In genomic region chr7:141558329-141558776, GRCm38 (mm10) we compare ENCODE assay signal across 15 mouse cellular contexts. TPM values are rescaled to one million over a fixed set of nuclear protein-coding genes. Genes with fewer than 3 reads are reported as not detected.
DNase-seq lines count a peak whose midpoint lies in the region; ATAC-seq and TF ChIP-seq lines count a peak whose summit lies in the region.
"Had no signal": no experiment of that assay in that cellular context is flagged by ENCODE, and none has a peak within 500 bp of the region (broad histone marks: within the 10 kb centered on the region; RNA-seq: fewer than 3 reads in every experiment).

No protein-coding gene starts in this region.

- H3K9me3 ChIP-seq in lung, embryonic 14.5 days (ENCODE audit: low read depth, low read length): no peaks in the 10 kb centered on the region
- no peaks in the 10 kb centered on the region for H3K9me3 ChIP-seq in liver, embryonic 15.5 days (replicated peaks)
- H3K9me3 ChIP-seq: forebrain, embryonic 10.5 days; hindbrain, embryonic 12.5 days had no signal

- H3K27me3 ChIP-seq in lung, embryonic 14.5 days (ENCODE audit: insufficient read depth, low read length): no peaks in the 10 kb centered on the region
- H3K27me3 ChIP-seq in liver, embryonic 15.5 days: no peaks in the 10 kb centered on the region
- H3K27me3 ChIP-seq: hindbrain, embryonic 12.5 days had no signal

- ATAC-seq in lung, embryonic 14.5 days (ENCODE audit: insufficient read depth): no peak
- ATAC-seq in liver, embryonic 15.5 days (ENCODE audit: insufficient read depth): peak; percentile 65

- WGBS in lung, embryonic 14.5 days: 52% methylated on average over 4 of the region's 4 CpGs
- 15% methylated on average over 4 of the region's 4 CpGs for WGBS in liver, embryonic 15.5 days (ENCODE audit: insufficient replicate concordance)

- H3K4me2 ChIP-seq in lung, embryonic 14.5 days: no peak overlapping the region
- H3K4me2 ChIP-seq in liver, embryonic 15.5 days: peak overlapping the region; percentile 92
- H3K4me2 ChIP-seq: hindbrain, embryonic 12.5 days; midbrain, embryonic 11.5 days had no signal

- no peak overlapping the region for H3K4me3 ChIP-seq in lung, embryonic 14.5 days (ENCODE audit: low read depth, low read length)
- peak overlapping the region; percentile 28; the same call in 1 of the 2 replicates for H3K4me3 ChIP-seq in liver, embryonic 15.5 days (replicated peaks)
- H3K4me3 ChIP-seq: forebrain, embryonic 10.5 days; hindbrain, embryonic 12.5 days had no signal

- no peak overlapping the region for H3K9ac ChIP-seq in lung, embryonic 14.5 days
- peak overlapping the region; percentile 55 for H3K9ac ChIP-seq in liver, embryonic 15.5 days
- H3K9ac ChIP-seq: hindbrain, embryonic 12.5 days had no signal

- no peak for TF ChIP-seq CTCF in lung, embryonic 14.5 days (IDR thresholded peaks at IDR 0.05; ENCODE audit: low read depth)

- H3K4me1 ChIP-seq in lung, embryonic 14.5 days (ENCODE audit: insufficient read depth): no peaks in the 10 kb centered on the region
- peaks cover 67% of the 10 kb centered on the region for H3K4me1 ChIP-seq in liver, embryonic 15.5 days (replicated peaks)

- peak overlapping the region; percentile 3; the same call in 1 of the 2 replicates for H3K27ac ChIP-seq in lung, embryonic 14.5 days (ENCODE audit: low read depth)
- peak overlapping the region; percentile 98 for H3K27ac ChIP-seq in liver, embryonic 15.5 days (replicated peaks)
- H3K27ac ChIP-seq: forebrain, embryonic 10.5 days; hindbrain, embryonic 12.5 days had no signal

- H3K36me3 ChIP-seq in lung, embryonic 14.5 days (ENCODE audit: insufficient read depth): no peaks in the 10 kb centered on the region
- H3K36me3 ChIP-seq in liver, embryonic 15.5 days (replicated peaks): no peaks in the 10 kb centered on the region
- H3K36me3 ChIP-seq: forebrain, embryonic 10.5 days; hindbrain, embryonic 12.5 days had no signal

- DNase-seq in lung, embryonic 14.5 days: no peak
- DNase-seq in lung, postnatal 10 days: no peak
- peak; percentile 77 for DNase-seq in c-Kit-positive CD71-positive TER-119-positive erythroid progenitor cells, embryonic 14.5 days (ENCODE audit: low spot score)
- peak; percentile 63 to 75 for DNase-seq in spleen, postnatal 4 days (ENCODE audit: low spot score in 2 of 2)
- no peak for DNase-seq in left cerebral cortex, adult 18-20 months (ENCODE audit: low spot score in 2 of 2)
- no peak for DNase-seq in cerebellum, postnatal 4 days (ENCODE audit: low spot score in 2 of 2)
- DNase-seq: cerebellum, adult 11 months; kidney, adult 11 months; lung, adult 18-20 months; right cerebral cortex, postnatal 4 days; thymus, adult 18-20 months had no signal

RNA-seq across cellular contexts. Expression of gene Ap2a2, which starts 3.6 kb away (rescaled TPM):
- 63.1 and 67.6 TPM in 2 replicates for polyA plus RNA-seq in lung, embryonic 14.5 days (2014; fragmentation: Nextera tagmentation; extraction: Ambion mirVana)
- polyA plus RNA-seq in liver, embryonic 15.5 days (2015; fragmentation: Nextera tagmentation; extraction: Ambion mirVana): 67.6 and 73.8 TPM in 2 replicates
- 100 to 1,000 TPM; 198 to 218 TPM for total RNA-seq in left cerebral cortex, adult 18-20 months (2021)

RNA-seq across cellular contexts. Expression of gene Chid1, which starts 18.7 kb away (rescaled TPM):
- polyA plus RNA-seq in lung, embryonic 14.5 days (2014; fragmentation: Nextera tagmentation; extraction: Ambion mirVana): 33.0 and 35.9 TPM in 2 replicates
- polyA plus RNA-seq in liver, embryonic 15.5 days (2015; fragmentation: Nextera tagmentation; extraction: Ambion mirVana): 25.2 and 27.9 TPM in 2 replicates
- total RNA-seq in left cerebral cortex, adult 18-20 months (2021): 10 to 100 TPM; 60.4 to 72.2 TPM

Comparison
In these comparisons a context has a peak if more than half of its experiments do, and no peak if none do; other contexts are left out.
1. DNase-seq: peak in c-Kit-positive CD71-positive TER-119-positive erythroid progenitor cells, embryonic 14.5 days (single experiment) and spleen, postnatal 4 days (2 of 2); none in lung, embryonic 14.5 days (single experiment), lung, postnatal 10 days (single experiment), left cerebral cortex, adult 18-20 months (0 of 2) and cerebellum, postnatal 4 days (0 of 2).